Mouse (Mus musculus) brain, adult 2 months (tissue): ENCODE data around the gene Ethe1.

ENCODE experiments used
- DNase-seq: peaks from one replicate; pipeline ENCODE4 v3.0.0; 2011; ENCODE audit warnings: low read depth, low spot score

Gene Ethe1

GRCm38 (mm10) chr7:24574224-24574796, 13.0 kb upstream of the Ethe1 start:
- DNase-seq, result no peak

- no peak for DNase-seq
Observed at GRCm38 (mm10) chr7:24577811-24578210, 9.5 kb upstream of the Ethe1 start.

- no peak for DNase-seq
Observed at GRCm38 (mm10) chr7:24584876-24585275, 2.5 kb upstream of the Ethe1 start.

- DNase-seq, result no peak
Observed at GRCm38 (mm10) chr7:24585995-24586394, 1.3 kb upstream of the Ethe1 start.

- DNase-seq, result peak; percentile 39
Observed at GRCm38 (mm10) chr7:24586828-24587227, 515 bp upstream of the Ethe1 start.

- no peak for DNase-seq
Observed at GRCm38 (mm10) chr7:24588336-24588735, 993 bp downstream of the Ethe1 start.

GRCm38 (mm10) chr7:24591735-24592134, 4.4 kb downstream of the Ethe1 start:
- DNase-seq, result peak; percentile 22

GRCm38 (mm10) chr7:24592163-24592562, 4.8 kb downstream of the Ethe1 start:
- DNase-seq, result no peak

GRCm38 (mm10) chr7:24592781-24593180, 5.4 kb downstream of the Ethe1 start:
- peak; percentile 25 for DNase-seq

GRCm38 (mm10) chr7:24593621-24594308, 6.4 kb downstream of the Ethe1 start:
- DNase-seq, result peak; percentile 83

GRCm38 (mm10) chr7:24594309-24594803, 7.0 kb downstream of the Ethe1 start:
- no peak for DNase-seq

GRCm38 (mm10) chr7:24595464-24595863, 8.1 kb downstream of the Ethe1 start:
- no peak for DNase-seq

- DNase-seq, result no peak
Observed at GRCm38 (mm10) chr7:24598121-24598520, 10.8 kb downstream of the Ethe1 start.

- no peak for DNase-seq
Observed at GRCm38 (mm10) chr7:24599211-24600067, 12.1 kb downstream of the Ethe1 start.

GRCm38 (mm10) chr7:24600941-24601597, 13.7 kb downstream of the Ethe1 start:
- DNase-seq, result peak; percentile 98

- peak; percentile 31 for DNase-seq
Observed at GRCm38 (mm10) chr7:24605561-24605960, 18.2 kb downstream of the Ethe1 start.

- no peak for DNase-seq
Observed at GRCm38 (mm10) chr7:24606046-24606445, 18.7 kb downstream of the Ethe1 start.

- peak; percentile 74 for DNase-seq
Observed at GRCm38 (mm10) chr7:24608017-24608416, 20.7 kb downstream of the Ethe1 start.

- DNase-seq, result no peak
Observed at GRCm38 (mm10) chr7:24608561-24608960, 21.2 kb downstream of the Ethe1 start.

GRCm38 (mm10) chr7:24610144-24610878, 23.0 kb downstream of the Ethe1 start, which contains the start of gene Phldb3:
Phldb3 (plus strand) TSS chr7:24610763.
- no peak for DNase-seq
